Mouse (Mus musculus) left cerebral cortex, postnatal 4 days (tissue): ENCODE data around the gene Lrrc38. TPM values are rescaled to one million over a fixed set of nuclear protein-coding genes. Genes with fewer than 3 reads are reported as not detected.

Experiments
- total RNA-seq, 2 experiments: library from RNA; stranded (reverse); gene quantifications; 2 replicates each; pipeline ENCODE4 v1.2.3; 2021

The Lrrc38 gene
- total RNA-seq, 2 experiments from 2014 or later, result 0.14 TPM; not detected in 1

Other genes starting within 250 kb of the Lrrc38 start
- gene Prdm2, start 136.8 kb upstream of the Lrrc38 start, total RNA-seq, result 10 to 100 TPM; 44.6 to 50.4 TPM
- 10 to 100 TPM; 14.6 to 15.8 TPM for gene Pdpn, start 50.2 kb upstream of the Lrrc38 start, total RNA-seq
- not detected for gene Pramel1, start 44.7 kb downstream of the Lrrc38 start, total RNA-seq
- gene Pramef8, start 62.7 kb downstream of the Lrrc38 start, total RNA-seq, result 10 to 100 TPM; 16.0 to 18.5 TPM
- not detected for gene Oog4, start 100.6 kb downstream of the Lrrc38 start, total RNA-seq
- gene Gm13043, start 161.6 kb downstream of the Lrrc38 start, total RNA-seq, result not detected
- gene Gm13040, start 186.2 kb downstream of the Lrrc38 start, total RNA-seq, result not detected
- gene BC080695, start 201.9 kb downstream of the Lrrc38 start, total RNA-seq, result not detected
- gene Gm13057, start 202.0 kb downstream of the Lrrc38 start, total RNA-seq, result not detected